Mouse (Mus musculus): ENCODE measurements around the gene Aprt. TPM values are rescaled to one million over a fixed set of nuclear protein-coding genes. Genes with fewer than 3 reads are reported as not detected.

Aprt gene
- polyA plus RNA-seq, 1 experiment from 2014 or later = 681 TPM

- Histone ChIP-seq H3K9ac (ENCODE audit: low read depth, low read length) (no peak overlapping the region), H3K4me2 (replicated peaks; ENCODE audit: low read depth) (peak overlapping the region; percentile 92), H3K36me3 (ENCODE audit: control insufficient read depth, insufficient read depth) (peaks cover 18% of the 10 kb centered on the region; the same call in 1 of the 2 replicates), H3K4me1 (replicated peaks; ENCODE audit: control insufficient read depth, insufficient read depth, low read length) (peaks cover 10% of the 10 kb centered on the region; the same call in 1 of the 2 replicates), H3K9me3 (ENCODE audit: control insufficient read depth) (no peaks in the 10 kb centered on the region), H3K4me3 (ENCODE audit: low read depth, low read length) (no peak overlapping the region; the same call in 1 of the 2 replicates), H3K27me3 (replicated peaks; ENCODE audit: control insufficient read depth, insufficient read depth, low read length) (no peaks in the 10 kb centered on the region), H3K27ac (ENCODE audit: low read depth, low read length) (no peak overlapping the region)
- ATAC-seq = no peak
- TF ChIP-seq CTCF (IDR thresholded peaks at IDR 0.05; ENCODE audit: low read depth) = no peak
- 55% methylated on average over 4 of the region's 4 CpGs for WGBS
Observed at GRCm38 (mm10) chr8:122610209-122610608, 33.5 kb upstream of the Aprt start.

DNA sequence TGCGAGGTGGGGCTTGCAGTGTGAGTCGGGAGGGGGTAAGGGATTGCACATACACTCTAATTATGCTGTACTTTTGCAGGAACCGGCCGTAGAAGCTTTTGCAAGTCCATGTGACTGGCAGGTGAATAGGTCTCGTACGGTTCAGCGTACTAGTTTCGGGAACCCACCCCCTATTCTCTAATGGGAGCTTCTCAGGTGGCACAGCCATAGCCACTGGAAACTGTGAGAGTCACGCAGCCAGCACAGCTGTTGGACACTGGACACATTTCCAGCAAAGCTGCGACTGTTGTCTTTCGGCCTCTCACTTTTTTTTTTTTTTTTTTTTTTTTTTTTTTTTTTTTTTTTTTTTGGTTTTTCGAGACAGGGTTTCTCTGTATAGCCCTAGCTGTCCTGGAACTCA lies 30.1 kb upstream of the Aprt start:
- TF ChIP-seq CTCF (IDR thresholded peaks at IDR 0.05; ENCODE audit: low read depth) = no peak
- Histone ChIP-seq H3K4me3 (ENCODE audit: low read depth, low read length) (no peak overlapping the region), H3K36me3 (ENCODE audit: control insufficient read depth, insufficient read depth) (peaks cover 10% of the 10 kb centered on the region; the same call in 1 of the 2 replicates), H3K27ac (ENCODE audit: low read depth, low read length) (no peak overlapping the region), H3K9ac (ENCODE audit: low read depth, low read length) (no peak overlapping the region), H3K4me1 (replicated peaks; ENCODE audit: control insufficient read depth, insufficient read depth, low read length) (peaks cover 6% of the 10 kb centered on the region; the same call in 1 of the 2 replicates), H3K27me3 (replicated peaks; ENCODE audit: control insufficient read depth, insufficient read depth, low read length) (no peaks in the 10 kb centered on the region), H3K9me3 (ENCODE audit: control insufficient read depth) (no peaks in the 10 kb centered on the region), H3K4me2 (replicated peaks; ENCODE audit: low read depth) (no peak overlapping the region)
- no peak for ATAC-seq
- 88% methylated on average over 11 of the region's 12 CpGs for WGBS

DNA sequence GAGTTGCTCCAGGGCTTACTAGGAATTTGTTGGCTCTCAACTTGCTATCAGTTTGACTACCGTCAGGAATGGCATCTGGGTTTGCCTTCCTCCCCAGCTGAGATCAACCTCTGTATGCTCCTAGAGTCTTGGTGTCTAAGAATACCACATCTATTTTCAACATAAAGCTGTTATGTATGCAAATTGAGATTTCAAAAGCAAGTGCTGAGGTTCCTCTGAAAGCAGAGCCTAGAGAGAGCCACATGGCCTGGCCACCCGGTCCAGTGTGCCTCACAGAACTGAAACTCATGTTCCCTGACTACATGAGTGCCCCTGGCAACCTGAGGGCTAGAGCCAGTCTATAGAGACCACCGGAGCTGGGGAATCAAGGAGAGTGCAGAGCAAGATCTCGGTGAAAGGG lies 28.7 kb upstream of the Aprt start:
- TF ChIP-seq CTCF (IDR thresholded peaks at IDR 0.05; ENCODE audit: low read depth) = no peak
- Histone ChIP-seq H3K9ac (ENCODE audit: low read depth, low read length) (no peak overlapping the region), H3K36me3 (ENCODE audit: control insufficient read depth, insufficient read depth) (peaks cover 21% of the 10 kb centered on the region), H3K27me3 (replicated peaks; ENCODE audit: control insufficient read depth, insufficient read depth, low read length) (no peaks in the 10 kb centered on the region), H3K4me2 (replicated peaks; ENCODE audit: low read depth) (no peak overlapping the region), H3K9me3 (ENCODE audit: control insufficient read depth) (no peaks in the 10 kb centered on the region), H3K27ac (ENCODE audit: low read depth, low read length) (no peak overlapping the region; the same call in 1 of the 2 replicates), H3K4me1 (replicated peaks; ENCODE audit: control insufficient read depth, insufficient read depth, low read length) (peaks cover 6% of the 10 kb centered on the region; the same call in 1 of the 2 replicates), H3K4me3 (ENCODE audit: low read depth, low read length) (no peak overlapping the region)
- 72% methylated on average over 4 of the region's 4 CpGs for WGBS
- no peak for ATAC-seq

- ATAC-seq = peak; percentile 61
- TF ChIP-seq CTCF (IDR thresholded peaks at IDR 0.05; ENCODE audit: low read depth) = no peak
- peaks cover 28% of the 10 kb centered on the region for H3K36me3 ChIP-seq (ENCODE audit: control insufficient read depth, insufficient read depth)
- peaks cover 6% of the 10 kb centered on the region; the same call in 1 of the 2 replicates for H3K4me1 ChIP-seq (replicated peaks; ENCODE audit: control insufficient read depth, insufficient read depth, low read length)
- no peaks in the 10 kb centered on the region for H3K9me3 ChIP-seq (ENCODE audit: control insufficient read depth)
- no peak overlapping the region for H3K4me3 ChIP-seq (ENCODE audit: low read depth, low read length)
- 36% methylated on average over 1 of the region's 1 CpGs for WGBS
- H3K27ac ChIP-seq (ENCODE audit: low read depth, low read length) = peak overlapping the region; percentile 50; the same call in 1 of the 2 replicates
- no peaks in the 10 kb centered on the region for H3K27me3 ChIP-seq (replicated peaks; ENCODE audit: control insufficient read depth, insufficient read depth, low read length)
- no peak overlapping the region for H3K9ac ChIP-seq (ENCODE audit: low read depth, low read length)
- no peak overlapping the region for H3K4me2 ChIP-seq (replicated peaks; ENCODE audit: low read depth)
Observed at GRCm38 (mm10) chr8:122604640-122605039, 27.9 kb upstream of the Aprt start.

GRCm38 (mm10) chr8:122600666-122601065 lies 24.0 kb upstream of the Aprt start:
- Histone ChIP-seq H3K4me2 (replicated peaks; ENCODE audit: low read depth) (no peak overlapping the region), H3K9ac (ENCODE audit: low read depth, low read length) (no peak overlapping the region), H3K4me1 (replicated peaks; ENCODE audit: control insufficient read depth, insufficient read depth, low read length) (0 out of 2 replicates have a peak, but pooled peaks cover 6% of the 10 kb centered on the region), H3K4me3 (ENCODE audit: low read depth, low read length) (no peak overlapping the region), H3K9me3 (ENCODE audit: control insufficient read depth) (no peaks in the 10 kb centered on the region), H3K27me3 (replicated peaks; ENCODE audit: control insufficient read depth, insufficient read depth, low read length) (no peaks in the 10 kb centered on the region), H3K36me3 (ENCODE audit: control insufficient read depth, insufficient read depth) (peaks cover 46% of the 10 kb centered on the region), H3K27ac (ENCODE audit: low read depth, low read length) (no peak overlapping the region)
- ATAC-seq = no peak
- WGBS = 95% methylated on average over 9 of the region's 9 CpGs
- no peak for TF ChIP-seq CTCF (IDR thresholded peaks at IDR 0.05; ENCODE audit: low read depth)

GRCm38 (mm10) chr8:122596031-122596430 lies 19.3 kb upstream of the Aprt start:
- no peak overlapping the region for H3K4me2 ChIP-seq (replicated peaks; ENCODE audit: low read depth)
- H3K4me3 ChIP-seq (ENCODE audit: low read depth, low read length) = no peak overlapping the region
- TF ChIP-seq CTCF (IDR thresholded peaks at IDR 0.05; ENCODE audit: low read depth) = no peak
- H3K27ac ChIP-seq (ENCODE audit: low read depth, low read length) = no peak overlapping the region
- H3K27me3 ChIP-seq (replicated peaks; ENCODE audit: control insufficient read depth, insufficient read depth, low read length) = no peaks in the 10 kb centered on the region
- peaks cover 59% of the 10 kb centered on the region for H3K36me3 ChIP-seq (ENCODE audit: control insufficient read depth, insufficient read depth)
- ATAC-seq = no peak
- no peak overlapping the region for H3K9ac ChIP-seq (ENCODE audit: low read depth, low read length)
- no peaks in the 10 kb centered on the region for H3K9me3 ChIP-seq (ENCODE audit: control insufficient read depth)
- WGBS = 64% methylated on average over 4 of the region's 4 CpGs
- H3K4me1 ChIP-seq (replicated peaks; ENCODE audit: control insufficient read depth, insufficient read depth, low read length) = no peaks in the 10 kb centered on the region

Data from intestine, postnatal 0 days (tissue).